Mouse (Mus musculus) bone marrow, adult 2 months (tissue): ENCODE data around the gene Cbr2. TPM values are rescaled to one million over a fixed set of nuclear protein-coding genes. Genes with fewer than 3 reads are reported as not detected.
A peak's percentile ranks its signal among the peaks of the same experiment; 100 is the strongest.
"Not testable (repeated sequence)": the region's sequence is repeated elsewhere in the genome, so short reads cannot be mapped to it uniquely, and the experiment has no call there.

Experiments
- H3K27ac ChIP-seq: fragments of 200-500 bp; 2 replicates; pipeline ENCODE4 v1.5.1; 2012; ENCODE audit warnings: low read depth, mild to moderate bottlenecking, control low read depth, inconsistent platforms, low read length; ENCODE audit not compliant: control insufficient read depth, poor library complexity, insufficient read depth
- H3K4me1 ChIP-seq: fragments of 200-500 bp; 2 replicates; pipeline ENCODE4 v1.6.1; 2011; ENCODE audit warnings: low read length; ENCODE audit not compliant: control insufficient read depth, insufficient read depth
- H3K4me3 ChIP-seq: fragments of 200-500 bp; replicated peaks from 2 replicates; pipeline ENCODE3; 2011; ENCODE audit warnings: mild to moderate bottlenecking, low read depth, low read length, control low read depth; ENCODE audit not compliant: control insufficient read depth
- CTCF ChIP-seq: fragments of 200-500 bp; IDR thresholded peaks from 2 replicates; pipeline ENCODE4 v1.5.1; 2011; ENCODE audit warnings: low read length, control low read depth; ENCODE audit not compliant: control insufficient read depth, insufficient read depth
- POLR2A ChIP-seq: fragments of 200-500 bp; IDR thresholded peaks from 2 replicates; pipeline ENCODE4 v1.6.1; 2011; ENCODE audit warnings: low read depth, mild to moderate bottlenecking, control low read depth, low read length, borderline replicate concordance; ENCODE audit not compliant: control insufficient read depth
- WGBS: fragments of 180-500 bp; shearing (Covaris S2); methylation state at CpG from one replicate; pipeline ENCODE4 v1.1.7; 2018; 5-methylcytosine and 5-hydroxymethylcytosine counted together
- polyA plus RNA-seq: library from polyadenylated mRNA; stranded (reverse); fragments of >200 nt; gene quantifications from 2 replicates; pipeline ENCODE4 v1.2.4, GENCODE M21; 2011; ENCODE audit warnings: low replicate concordance; ENCODE audit not compliant: missing spikeins, insufficient read depth, insufficient read length

Gene Cbr2
- polyA plus RNA-seq, result 3.8 and 8.0 TPM in 2 replicates

DNA sequence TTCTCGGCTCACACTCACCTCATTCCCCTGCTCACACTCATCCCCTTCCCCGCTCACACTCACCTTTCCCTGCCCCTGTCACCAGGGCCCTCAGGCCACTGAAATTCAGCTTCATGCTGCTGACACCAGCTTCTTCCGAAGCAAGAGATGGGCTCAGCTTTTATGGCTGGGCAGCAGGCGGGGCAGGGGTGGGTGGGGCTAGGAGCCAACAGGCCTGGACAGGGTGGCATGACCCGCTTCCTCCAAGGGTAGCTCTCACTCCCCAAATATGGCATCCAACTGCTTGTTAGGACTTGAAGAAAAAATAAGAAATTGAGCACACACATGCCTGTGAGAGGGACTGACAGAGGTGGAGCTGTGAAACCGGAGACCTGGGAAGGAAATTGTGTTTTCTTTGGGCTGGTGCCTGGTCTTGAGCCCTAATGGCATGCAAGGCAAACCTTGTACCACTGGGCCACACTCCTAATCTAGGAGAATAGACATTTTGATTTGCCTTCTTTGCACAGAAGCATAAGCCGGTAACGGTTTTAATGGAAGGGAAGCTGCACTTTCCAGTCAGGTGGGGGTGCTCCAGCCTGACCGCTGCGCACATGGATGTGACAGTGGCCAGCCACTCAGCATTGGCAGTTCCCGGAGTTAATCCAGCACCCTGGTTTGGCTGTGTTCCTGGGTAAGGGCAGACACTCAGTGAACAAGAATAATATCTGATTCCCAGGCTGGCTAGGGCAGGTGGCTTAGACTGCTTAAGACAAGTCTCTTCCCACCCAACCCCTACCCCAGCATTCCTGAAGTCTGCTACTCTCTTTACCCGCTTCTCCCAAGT is at the start of gene Cbr2:
TSS of gene Cbr2 (minus strand) at position 257 of the 823 bp plus-strand sequence.
- no peak within 1 kb of the TSS for H3K4me3 ChIP-seq
- no peak within 1 kb of the TSS for H3K27ac ChIP-seq
- no peak for TF ChIP-seq CTCF
- H3K4me1 ChIP-seq, result peaks cover 1% of the 10 kb centered on the region; the same call in 1 of the 2 replicates
- WGBS, result 80% methylated on average over 12 of the region's 12 CpGs

- WGBS, result 96% methylated on average over 6 of the region's 6 CpGs
- not testable (repeated sequence) for H3K4me1 ChIP-seq, H3K4me3 ChIP-seq, H3K27ac ChIP-seq
Measured at GRCm38 (mm10) chr11:120781361-120781760, 49.4 kb upstream of the Cbr2 start.

- WGBS, result 82% methylated on average over 1 of the region's 1 CpGs
- no peak overlapping the region for H3K27ac ChIP-seq
- no peak overlapping the region for H3K4me3 ChIP-seq
- TF ChIP-seq POLR2A (no peak), CTCF (no peak)
- peaks cover 3% of the 10 kb centered on the region for H3K4me1 ChIP-seq
Measured at GRCm38 (mm10) chr11:120779876-120780275, 48.0 kb upstream of the Cbr2 start.

DNA sequence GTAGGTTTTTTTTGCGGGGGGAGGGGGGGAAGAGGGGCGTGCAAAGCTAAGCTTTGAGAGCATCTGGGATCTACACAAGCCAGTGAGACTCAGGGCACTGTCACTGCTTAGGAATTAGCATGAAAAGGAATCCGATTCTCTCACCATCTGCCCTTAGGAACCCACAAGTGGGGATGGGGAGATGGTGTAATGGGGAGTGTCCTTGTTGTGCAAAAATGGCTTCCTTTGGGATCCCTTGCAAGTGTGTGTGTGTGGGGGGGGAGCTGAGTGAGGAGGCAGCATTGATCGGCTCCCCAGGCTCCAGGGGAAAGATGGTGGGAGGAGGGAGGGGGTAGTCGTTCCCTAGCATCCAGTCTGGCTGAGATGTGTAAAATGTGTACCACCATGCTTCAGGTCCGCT is 45.2 kb upstream of the Cbr2 start:
- Histone ChIP-seq H3K4me1 (no peaks in the 10 kb centered on the region), H3K4me3 (no peak overlapping the region), H3K27ac (no peak overlapping the region)
- 45% methylated on average over 6 of the region's 6 CpGs for WGBS
- TF ChIP-seq CTCF (no peak), POLR2A (no peak)

GRCm38 (mm10) chr11:120775774-120776469 is 44.0 kb upstream of the Cbr2 start:
- 25% methylated on average over 15 of the region's 15 CpGs for WGBS
- 0 out of 2 replicates have a peak, but pooled peaks have one; percentile 40 for TF ChIP-seq POLR2A
- TF ChIP-seq CTCF, result peak; percentile 100
- no peak overlapping the region for H3K4me3 ChIP-seq
- no peak overlapping the region for H3K27ac ChIP-seq
- no peaks in the 10 kb centered on the region for H3K4me1 ChIP-seq

GRCm38 (mm10) chr11:120773463-120774190 is 41.7 kb upstream of the Cbr2 start:
- TF ChIP-seq CTCF (no peak), POLR2A (no peak)
- 78% methylated on average over 7 of the region's 7 CpGs for WGBS
- H3K4me3 ChIP-seq, result no peak overlapping the region
- H3K4me1 ChIP-seq, result no peaks in the 10 kb centered on the region
- no peak overlapping the region for H3K27ac ChIP-seq

GRCm38 (mm10) chr11:120772749-120773148 is 40.8 kb upstream of the Cbr2 start:
- 87% methylated on average over 3 of the region's 3 CpGs for WGBS

DNA sequence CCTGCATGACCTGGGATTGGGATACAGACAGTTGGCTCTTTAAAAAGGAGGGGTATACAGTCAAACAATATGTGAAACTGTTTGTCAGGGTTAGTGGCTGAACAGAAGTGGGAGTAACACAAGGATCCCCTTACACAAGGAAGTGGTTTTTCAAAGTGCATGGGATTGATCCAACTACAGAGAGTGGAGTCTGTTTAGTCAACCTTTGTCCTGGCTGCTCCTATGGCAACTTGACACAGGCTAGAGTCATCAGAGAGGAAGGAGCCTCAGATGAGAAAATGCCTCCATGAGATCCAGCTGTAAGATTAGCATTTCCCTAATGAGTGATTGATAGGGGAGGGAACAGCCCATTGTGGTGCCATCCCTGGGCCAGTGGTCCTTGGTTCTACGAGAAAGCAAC is 36.3 kb upstream of the Cbr2 start:
- no peak overlapping the region for H3K27ac ChIP-seq
- 76% methylated on average over 1 of the region's 1 CpGs for WGBS
- TF ChIP-seq CTCF, result no peak
- TF ChIP-seq POLR2A, result no peak
- 0 out of 2 replicates have a peak, but pooled peaks cover 1% of the 10 kb centered on the region for H3K4me1 ChIP-seq
- no peak overlapping the region for H3K4me3 ChIP-seq

More at GRCm38 (mm10) chr11:120772749-120773148, 40.8 kb upstream of the Cbr2 start:
- TF ChIP-seq CTCF, result no peak
- no peak for TF ChIP-seq POLR2A
- no peaks in the 10 kb centered on the region for H3K4me1 ChIP-seq
- H3K27ac ChIP-seq, result no peak overlapping the region
- no peak overlapping the region for H3K4me3 ChIP-seq

DNA sequence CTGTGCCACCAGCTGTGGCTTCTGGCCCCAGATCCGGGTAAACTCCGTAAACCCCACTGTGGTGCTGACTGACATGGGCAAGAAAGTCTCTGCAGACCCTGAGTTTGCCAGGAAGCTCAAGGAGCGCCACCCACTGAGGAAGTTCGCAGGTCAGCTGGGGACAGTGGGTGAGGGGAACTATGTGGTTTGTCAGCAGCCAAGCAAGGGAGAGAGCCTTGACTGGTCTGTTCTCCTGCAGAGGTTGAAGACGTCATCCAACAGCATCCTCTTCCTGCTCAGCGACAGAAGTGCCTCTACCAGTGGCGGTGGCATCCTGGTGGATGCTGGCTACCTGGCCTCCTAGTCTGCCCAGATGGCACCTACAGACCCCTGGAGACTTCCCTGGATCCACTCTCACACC is 35.1 kb upstream of the Cbr2 start:
- not testable (repeated sequence) for H3K27ac ChIP-seq, H3K4me3 ChIP-seq, H3K4me1 ChIP-seq
- 1% methylated on average over 4 of the region's 7 CpGs for WGBS

- not testable (repeated sequence) for H3K4me3 ChIP-seq
Measured at GRCm38 (mm10) chr11:120763121-120763999, 31.4 kb upstream of the Cbr2 start.

GRCm38 (mm10) chr11:120762672-120763041 is 30.7 kb upstream of the Cbr2 start, which contains the start of gene Hmga1b:
Hmga1b (plus strand) TSS chr11:120762794.
- H3K27ac ChIP-seq, H3K4me1 ChIP-seq, H3K4me3 ChIP-seq: not testable (repeated sequence)
- 23% methylated on average over 14 of the region's 14 CpGs for WGBS

More at GRCm38 (mm10) chr11:120763121-120763999, 31.4 kb upstream of the Cbr2 start:
- not testable (repeated sequence) for H3K27ac ChIP-seq, H3K4me1 ChIP-seq
- 29% methylated on average over 9 of the region's 23 CpGs for WGBS
